Mouse (Mus musculus): ENCODE data around the gene Bbs7. TPM values are rescaled to one million over a fixed set of nuclear protein-coding genes. Genes with fewer than 3 reads are reported as not detected.
A peak's percentile ranks its signal among the peaks of the same experiment; 100 is the strongest.
"Not testable (repeated sequence)": the region's sequence is repeated elsewhere in the genome, so short reads cannot be mapped to it uniquely, and the experiment has no call there.

Bbs7 gene
- polyA plus RNA-seq (2016; fragmentation: Nextera tagmentation; extraction: Ambion mirVana) = 16.2 and 17.5 TPM in 2 replicates

DNA sequence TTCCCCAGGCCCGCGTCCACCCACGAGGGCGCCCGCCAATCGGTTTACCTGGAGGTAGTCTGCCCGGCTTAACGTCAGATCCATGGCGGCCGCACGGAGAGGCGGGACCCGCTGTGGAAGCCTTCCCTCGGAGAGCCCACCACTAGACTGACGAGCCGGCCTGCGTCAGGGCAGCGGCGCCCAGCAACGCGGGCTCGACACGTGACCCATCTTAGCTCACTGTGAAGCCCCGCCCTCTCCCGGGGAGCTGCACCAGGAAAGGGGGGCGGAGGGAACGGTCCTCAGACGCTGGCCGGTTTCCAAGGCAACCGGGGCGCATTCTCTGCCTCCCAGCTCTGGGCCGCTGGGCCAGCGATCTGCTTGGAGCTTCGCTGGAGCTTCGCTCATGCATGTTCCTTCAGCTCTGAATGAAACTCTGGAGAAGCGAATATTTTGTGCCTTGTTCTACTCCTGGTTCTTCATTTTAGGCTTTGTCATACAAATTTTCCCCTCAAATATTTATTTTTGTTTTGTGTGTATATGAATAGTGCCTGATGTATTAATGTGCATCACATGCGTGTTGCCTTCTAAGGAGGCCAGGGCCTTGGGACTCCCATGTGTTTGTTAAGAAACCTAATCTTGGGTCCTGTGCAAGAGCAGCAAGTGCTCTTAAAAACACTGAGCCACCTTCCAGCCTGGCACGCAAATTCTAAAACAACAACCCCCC lies at the start of gene Bbs7:
Gene Bbs7, minus strand, starts transcription at position 276 of the 706 bp plus-strand sequence.
- WGBS = 5% methylated on average over 38 of the region's 38 CpGs
- Histone ChIP-seq H3K36me3 (replicated peaks) (no peaks in the 10 kb centered on the region), H3K4me1 (peaks cover 12% of the 10 kb centered on the region), H3K27ac (replicated peaks) (peak within 1 kb of the TSS; percentile 87), H3K4me3 (peak within 1 kb of the TSS; percentile 78), H3K27me3 (replicated peaks; ENCODE audit: low read depth, poor library complexity, severe bottlenecking) (no peaks in the 10 kb centered on the region; the same call in 1 of the 2 replicates), H3K9me3 (no peaks in the 10 kb centered on the region)
- DNase-seq (ENCODE audit: low spot score) = peak; percentile 98

DNA sequence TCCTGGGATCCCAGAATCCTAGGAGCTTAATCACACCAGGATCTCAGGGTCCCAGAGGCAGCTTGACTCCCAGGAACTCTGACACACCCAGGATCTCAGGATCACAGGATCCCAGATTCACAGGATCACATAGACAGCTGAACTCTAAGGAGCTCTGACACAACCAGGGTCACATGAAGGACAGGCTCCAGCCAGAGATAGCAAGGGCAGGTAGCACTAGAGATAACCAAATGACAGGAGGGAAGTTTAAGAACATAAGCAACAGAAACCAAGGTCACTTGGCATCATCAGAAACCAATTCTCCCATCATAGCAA lies 31.9 kb upstream of the Bbs7 start:
- H3K4me3 ChIP-seq; H3K9me3 ChIP-seq; H3K4me1 ChIP-seq; H3K27me3 ChIP-seq (replicated peaks; ENCODE audit: low read depth, poor library complexity, severe bottlenecking); DNase-seq (ENCODE audit: low spot score); H3K36me3 ChIP-seq (replicated peaks); H3K27ac ChIP-seq (replicated peaks): not testable (repeated sequence)

DNA sequence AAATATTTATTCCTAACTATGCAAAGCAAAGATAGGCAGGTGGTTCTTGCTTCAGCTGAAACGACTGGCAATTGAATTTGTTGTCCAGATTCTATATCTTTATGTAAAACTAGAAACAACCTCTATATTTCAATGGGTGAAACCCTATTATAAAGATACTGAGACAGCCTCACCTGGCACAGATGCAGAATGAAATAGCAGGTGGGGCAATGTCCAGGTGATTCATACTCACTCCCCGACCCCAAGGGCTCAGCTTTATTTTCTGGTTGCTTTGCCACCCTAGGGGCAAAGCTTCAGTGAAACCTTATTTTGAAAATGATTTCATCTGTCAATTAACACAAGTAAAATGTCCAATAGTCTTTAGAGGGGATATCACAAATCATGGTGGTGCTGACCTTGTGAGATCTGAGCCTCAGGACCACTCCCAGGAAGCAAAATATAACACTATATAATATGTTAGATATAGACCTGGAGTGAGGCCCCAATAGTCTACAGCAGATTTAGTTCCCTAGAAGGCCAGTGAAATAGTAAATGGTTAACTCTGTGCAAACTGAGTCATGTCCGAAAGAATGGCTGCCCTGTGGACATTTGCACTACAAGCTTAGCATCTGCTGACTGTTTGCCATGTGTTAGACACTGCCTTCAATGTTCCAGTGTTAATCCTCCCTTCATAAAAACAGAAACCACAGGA lies 31.4 kb upstream of the Bbs7 start:
- no peaks in the 10 kb centered on the region for H3K27me3 ChIP-seq (replicated peaks; ENCODE audit: low read depth, poor library complexity, severe bottlenecking)
- no peak for DNase-seq (ENCODE audit: low spot score)

DNA sequence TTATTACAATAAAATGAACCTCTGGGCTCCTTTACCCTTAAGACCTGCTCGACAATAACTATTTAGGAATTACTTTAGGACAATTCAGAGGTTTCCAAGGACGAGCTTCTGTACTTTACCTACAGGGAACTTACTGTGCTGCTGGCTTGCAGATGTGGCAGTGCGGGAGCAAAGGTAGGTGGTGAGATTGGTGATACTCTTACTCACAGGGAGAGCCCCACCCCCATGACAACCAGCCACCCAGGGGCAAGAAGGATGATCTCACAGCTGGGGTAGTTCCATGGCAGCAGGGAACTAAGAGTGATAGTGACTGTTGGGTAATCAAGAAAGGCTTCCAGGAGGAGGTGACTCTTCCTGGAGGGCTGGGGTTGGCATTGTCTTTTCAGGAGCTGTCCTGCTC lies 30.1 kb upstream of the Bbs7 start:
- Histone ChIP-seq H3K27me3 (replicated peaks; ENCODE audit: low read depth, poor library complexity, severe bottlenecking) (no peaks in the 10 kb centered on the region), H3K9me3 (no peaks in the 10 kb centered on the region), H3K4me3 (no peak overlapping the region), H3K27ac (replicated peaks) (no peak overlapping the region), H3K36me3 (replicated peaks) (no peaks in the 10 kb centered on the region), H3K4me1 (no peaks in the 10 kb centered on the region)
- WGBS = 81% methylated on average over 3 of the region's 3 CpGs
- no peak for DNase-seq (ENCODE audit: low spot score)

More for the DNA sequence above, 31.4 kb upstream of the Bbs7 start:
- Histone ChIP-seq H3K27ac (replicated peaks) (no peak overlapping the region), H3K4me1 (no peaks in the 10 kb centered on the region), H3K9me3 (no peaks in the 10 kb centered on the region), H3K4me3 (no peak overlapping the region), H3K36me3 (replicated peaks) (no peaks in the 10 kb centered on the region)
- 80% methylated on average over 3 of the region's 3 CpGs for WGBS

DNA sequence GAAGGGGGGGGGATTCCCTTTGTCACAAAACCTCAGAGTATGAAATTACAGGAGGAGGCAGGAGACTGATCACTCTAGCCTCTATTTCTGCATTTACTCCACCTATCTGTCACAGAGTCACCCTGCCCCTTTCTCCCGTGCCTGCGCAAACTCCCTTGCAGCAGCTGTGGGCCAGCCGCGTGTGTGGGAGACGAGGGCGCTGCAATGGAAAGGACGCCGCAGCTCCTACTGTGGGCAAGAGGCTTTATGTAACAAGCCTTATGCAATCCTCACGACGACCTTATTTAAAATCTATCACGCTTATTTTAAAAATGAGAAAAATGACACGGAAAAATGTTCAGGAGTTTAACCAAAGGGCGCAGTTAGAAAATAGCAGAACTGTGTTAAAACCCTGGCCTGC lies 29.5 kb upstream of the Bbs7 start:
- no peaks in the 10 kb centered on the region for H3K36me3 ChIP-seq (replicated peaks)
- no peak for DNase-seq (ENCODE audit: low spot score)
- WGBS = 73% methylated on average over 13 of the region's 13 CpGs
- no peaks in the 10 kb centered on the region for H3K9me3 ChIP-seq
- no peaks in the 10 kb centered on the region for H3K4me1 ChIP-seq
- no peaks in the 10 kb centered on the region for H3K27me3 ChIP-seq (replicated peaks; ENCODE audit: low read depth, poor library complexity, severe bottlenecking)
- no peak overlapping the region for H3K4me3 ChIP-seq
- no peak overlapping the region for H3K27ac ChIP-seq (replicated peaks)

DNA sequence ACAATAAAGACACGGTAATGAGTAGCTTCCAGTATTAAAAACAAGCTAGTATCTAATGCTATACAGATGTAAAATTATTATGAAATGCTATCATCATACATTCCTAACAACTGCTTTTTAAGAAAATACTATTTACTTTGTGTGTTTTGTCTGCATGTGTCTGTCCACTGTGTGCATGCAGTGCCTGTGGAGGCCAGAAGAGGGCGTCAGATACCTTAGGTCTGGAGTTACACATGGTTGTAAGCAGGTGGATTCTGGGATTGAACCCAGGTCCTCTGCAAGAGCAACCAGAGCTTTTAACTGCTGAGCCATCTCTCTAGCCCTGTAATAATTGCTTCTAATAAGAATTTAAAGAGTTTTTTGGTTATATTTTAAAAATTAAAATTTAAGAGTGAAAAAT lies 27.5 kb upstream of the Bbs7 start:
- peak; percentile 20 for DNase-seq (ENCODE audit: low spot score)
- Histone ChIP-seq H3K9me3 (no peaks in the 10 kb centered on the region), H3K4me1 (no peaks in the 10 kb centered on the region), H3K27me3 (replicated peaks; ENCODE audit: low read depth, poor library complexity, severe bottlenecking) (no peaks in the 10 kb centered on the region), H3K36me3 (replicated peaks) (no peaks in the 10 kb centered on the region), H3K27ac (replicated peaks) (no peak overlapping the region), H3K4me3 (no peak overlapping the region)
- WGBS = 62% methylated on average over 2 of the region's 2 CpGs

DNA sequence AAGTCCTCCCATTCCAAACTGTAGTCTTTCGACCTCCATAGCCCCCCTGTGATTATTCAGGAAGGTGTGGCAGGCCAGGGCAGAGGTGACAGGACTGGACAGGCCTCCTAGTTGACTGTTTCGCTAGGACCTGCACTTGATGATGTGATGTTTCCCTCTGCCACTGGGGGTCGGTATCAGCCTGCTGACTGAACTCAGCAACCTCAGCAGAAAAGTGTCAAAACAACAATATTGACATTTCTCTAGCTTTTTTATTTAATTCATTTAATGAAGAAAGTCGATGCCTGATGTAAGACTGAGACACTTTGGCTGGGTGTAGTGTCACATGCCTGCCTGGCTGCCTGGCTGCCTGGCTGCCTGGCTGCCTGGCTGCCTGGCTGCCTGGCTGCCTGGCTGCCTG lies 22.2 kb upstream of the Bbs7 start:
- 21% methylated on average over 4 of the region's 4 CpGs for WGBS
- Histone ChIP-seq H3K4me3 (no peak overlapping the region), H3K36me3 (replicated peaks) (no peaks in the 10 kb centered on the region), H3K27me3 (replicated peaks; ENCODE audit: low read depth, poor library complexity, severe bottlenecking) (no peaks in the 10 kb centered on the region), H3K9me3 (no peaks in the 10 kb centered on the region), H3K27ac (replicated peaks) (no peak overlapping the region), H3K4me1 (no peaks in the 10 kb centered on the region)
- DNase-seq (ENCODE audit: low spot score) = peak; percentile 43

DNA sequence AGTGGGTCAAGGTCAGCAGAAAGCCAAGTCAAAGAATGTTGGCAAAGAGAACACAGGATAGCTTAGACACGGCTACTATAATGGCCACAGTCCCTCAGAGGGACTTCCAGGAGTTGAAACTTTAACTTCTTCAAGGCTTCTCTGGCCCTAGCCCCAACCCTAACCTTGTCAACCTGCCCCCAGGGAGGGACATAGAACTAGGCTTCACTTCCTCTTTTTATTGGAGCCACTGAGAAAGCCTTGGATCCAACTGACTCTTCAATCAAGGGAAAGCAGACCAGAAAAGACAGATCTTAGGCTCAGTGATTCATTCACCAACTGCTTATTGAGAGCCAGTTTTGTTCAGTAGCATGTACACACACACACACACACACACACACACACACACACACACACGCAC lies 13.5 kb upstream of the Bbs7 start:
- H3K4me1 ChIP-seq = no peaks in the 10 kb centered on the region
- no peaks in the 10 kb centered on the region for H3K36me3 ChIP-seq (replicated peaks)
- H3K4me3 ChIP-seq = no peak overlapping the region
- DNase-seq (ENCODE audit: low spot score) = no peak
- no peaks in the 10 kb centered on the region for H3K27me3 ChIP-seq (replicated peaks; ENCODE audit: low read depth, poor library complexity, severe bottlenecking)
- H3K27ac ChIP-seq (replicated peaks) = no peak overlapping the region
- no peaks in the 10 kb centered on the region for H3K9me3 ChIP-seq
- WGBS = 75% methylated on average over 2 of the region's 2 CpGs

DNA sequence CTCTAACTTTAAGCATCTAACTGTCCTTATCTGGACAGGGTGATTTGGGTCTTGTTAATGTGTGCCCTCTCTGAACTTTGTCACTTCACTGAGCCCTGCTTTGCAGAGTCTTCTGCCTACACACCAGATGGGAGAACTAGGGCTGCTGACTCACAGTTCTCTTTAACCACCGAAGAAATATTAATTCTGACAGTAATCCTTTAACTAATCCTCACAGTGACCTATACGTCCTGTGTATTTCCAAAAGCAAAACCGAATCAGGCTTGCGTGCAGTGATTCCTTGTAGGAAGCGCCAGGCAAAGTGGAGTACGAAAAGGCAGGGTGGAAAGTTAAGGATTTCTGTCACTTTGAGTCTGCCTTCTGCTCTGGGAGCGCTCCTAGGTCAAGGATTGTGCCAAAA lies 4.9 kb upstream of the Bbs7 start:
- no peak overlapping the region for H3K4me3 ChIP-seq
- 59% methylated on average over 7 of the region's 7 CpGs for WGBS
- DNase-seq (ENCODE audit: low spot score) = no peak
- H3K27ac ChIP-seq (replicated peaks) = no peak overlapping the region
- H3K4me1 ChIP-seq = peaks cover 6% of the 10 kb centered on the region
- no peaks in the 10 kb centered on the region; the same call in 1 of the 2 replicates for H3K27me3 ChIP-seq (replicated peaks; ENCODE audit: low read depth, poor library complexity, severe bottlenecking)
- H3K36me3 ChIP-seq (replicated peaks) = no peaks in the 10 kb centered on the region
- no peaks in the 10 kb centered on the region for H3K9me3 ChIP-seq

DNA sequence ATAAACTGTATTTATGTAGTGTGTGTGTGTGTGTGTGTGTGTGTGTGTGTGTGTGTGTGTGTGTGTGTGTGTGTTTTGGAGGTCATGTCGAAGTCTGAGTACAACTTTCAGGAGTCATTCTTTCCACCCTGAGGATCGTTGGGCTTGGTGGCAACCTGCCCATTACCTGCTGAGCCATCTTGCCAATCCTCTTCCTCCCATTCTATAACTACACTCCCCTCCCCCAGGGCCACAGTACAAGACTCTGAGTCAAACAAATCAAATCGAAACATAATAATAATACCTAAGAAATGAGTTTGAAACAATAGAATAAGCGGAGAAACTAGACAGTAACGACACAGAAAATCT lies 605 bp upstream of the Bbs7 start:
- DNase-seq (ENCODE audit: low spot score) = no peak
- Histone ChIP-seq H3K9me3 (no peaks in the 10 kb centered on the region), H3K36me3 (replicated peaks) (no peaks in the 10 kb centered on the region), H3K27ac (replicated peaks) (no peak overlapping the region), H3K4me3 (no peak overlapping the region), H3K27me3 (replicated peaks; ENCODE audit: low read depth, poor library complexity, severe bottlenecking) (no peaks in the 10 kb centered on the region; the same call in 1 of the 2 replicates), H3K4me1 (peaks cover 12% of the 10 kb centered on the region)
- WGBS = 67% methylated on average over 5 of the region's 5 CpGs

DNA sequence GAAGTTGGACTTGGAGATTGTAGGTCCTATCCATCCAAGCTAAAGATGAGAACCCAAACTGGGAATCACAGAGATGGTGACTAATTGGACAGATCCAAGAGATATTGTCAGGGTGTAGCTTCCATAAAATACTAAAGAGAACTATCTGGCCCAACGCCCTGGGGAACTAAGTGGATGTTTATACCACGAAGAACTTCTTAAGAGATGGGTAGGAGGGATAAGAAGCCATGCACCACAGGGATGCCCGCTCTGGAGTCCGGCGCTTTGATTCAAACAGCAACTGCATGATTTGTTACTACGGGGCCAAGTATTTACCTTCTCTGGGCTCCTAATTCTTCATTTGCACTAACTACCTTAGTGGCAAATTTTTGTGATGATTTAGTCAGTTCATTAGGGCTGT lies 590 bp downstream of the Bbs7 start:
- Histone ChIP-seq H3K4me3 (peak overlapping the region; percentile 78), H3K36me3 (replicated peaks) (no peaks in the 10 kb centered on the region), H3K4me1 (peaks cover 12% of the 10 kb centered on the region), H3K27ac (replicated peaks) (peak overlapping the region; percentile 87), H3K9me3 (no peaks in the 10 kb centered on the region), H3K27me3 (replicated peaks; ENCODE audit: low read depth, poor library complexity, severe bottlenecking) (no peaks in the 10 kb centered on the region; the same call in 1 of the 2 replicates)
- 4% methylated on average over 6 of the region's 6 CpGs for WGBS
- no peak for DNase-seq (ENCODE audit: low spot score)

DNA sequence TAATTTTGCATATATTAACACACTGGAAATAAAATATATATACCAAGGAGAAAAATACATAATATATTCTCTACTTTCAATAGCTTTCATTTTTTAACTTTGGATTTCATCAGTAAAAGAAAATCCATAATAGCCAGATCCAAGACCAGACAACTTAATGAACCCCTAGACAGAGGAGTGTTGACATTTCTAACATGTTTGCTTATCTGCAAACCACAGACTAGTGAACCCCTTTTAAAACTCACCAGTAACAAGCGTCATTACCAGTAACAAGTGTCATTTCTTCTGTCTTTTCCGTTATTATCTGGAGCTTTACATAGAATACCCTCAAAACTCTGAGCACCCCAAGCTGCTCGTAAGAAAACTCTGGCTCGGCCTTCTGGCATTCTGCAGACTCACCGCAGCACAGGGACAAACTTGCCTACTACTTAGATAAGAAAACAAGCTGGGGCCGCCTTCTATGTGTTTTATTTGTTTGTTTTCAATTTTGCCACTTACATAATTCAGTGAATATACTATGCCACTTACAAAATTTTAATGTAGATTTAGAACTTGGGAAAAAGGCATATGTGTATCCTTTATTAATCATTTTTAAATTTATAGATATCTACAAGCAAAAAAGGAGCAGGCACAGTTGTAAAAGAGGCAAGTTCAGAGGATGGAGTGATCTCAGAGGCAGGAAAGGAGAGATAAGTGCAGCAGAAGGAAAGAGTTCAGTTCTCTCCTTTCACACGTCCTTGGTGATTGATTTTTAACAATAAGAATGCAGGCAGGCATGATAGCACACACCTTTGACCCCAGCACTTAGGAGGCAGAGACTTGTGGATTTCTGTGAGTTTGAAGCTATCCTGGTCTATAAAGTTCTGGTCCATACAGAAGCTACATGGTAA lies 7.1 kb downstream of the Bbs7 start:
- Histone ChIP-seq H3K4me3 (no peak overlapping the region), H3K27ac (replicated peaks) (no peak overlapping the region), H3K9me3 (no peaks in the 10 kb centered on the region), H3K27me3 (replicated peaks; ENCODE audit: low read depth, poor library complexity, severe bottlenecking) (no peaks in the 10 kb centered on the region), H3K4me1 (no peaks in the 10 kb centered on the region), H3K36me3 (replicated peaks) (no peaks in the 10 kb centered on the region)
- 82% methylated on average over 7 of the region's 7 CpGs for WGBS
- no peak for DNase-seq (ENCODE audit: low spot score)

DNA sequence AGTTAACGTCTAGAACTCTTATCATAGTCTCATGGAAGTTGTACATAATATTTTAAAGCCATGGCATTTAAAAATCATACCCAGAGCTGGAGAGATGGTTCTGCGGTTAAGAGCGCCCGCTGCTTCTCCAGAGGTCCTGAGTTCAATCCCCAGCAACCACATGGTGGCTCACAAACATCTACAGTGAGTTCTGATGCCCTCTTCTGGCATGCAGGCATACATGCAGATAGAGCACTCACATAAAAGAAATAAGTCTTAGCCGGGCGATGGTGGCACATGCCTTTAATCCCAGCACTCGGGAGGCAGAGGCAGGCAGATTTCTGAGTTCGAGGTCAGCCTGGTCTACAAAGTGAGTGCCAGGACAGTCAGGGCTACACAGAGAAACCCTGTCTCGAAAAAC lies 13.5 kb downstream of the Bbs7 start:
- not testable (repeated sequence) for H3K9me3 ChIP-seq; H3K36me3 ChIP-seq (replicated peaks); H3K27me3 ChIP-seq (replicated peaks; ENCODE audit: low read depth, poor library complexity, severe bottlenecking); DNase-seq (ENCODE audit: low spot score); H3K4me1 ChIP-seq; H3K27ac ChIP-seq (replicated peaks); H3K4me3 ChIP-seq
- 88% methylated on average over 9 of the region's 9 CpGs for WGBS
